Mouse (Mus musculus): ENCODE results near the gene Map1s.
A peak's percentile ranks its signal among the peaks of the same experiment; 100 is the strongest.

Gene Map1s

GRCm38 (mm10) chr8:70905831-70906736, at the start of gene Map1s:
TSS of gene Map1s (plus strand) at chr8:70905932.
- DNase-seq (ENCODE audit: low read depth, low spot score), result no peak

GRCm38 (mm10) chr8:70856028-70856427, 49.7 kb upstream of the Map1s start:
- DNase-seq (ENCODE audit: low read depth, low spot score), result no peak

GRCm38 (mm10) chr8:70856541-70857197, 49.1 kb upstream of the Map1s start:
- peak; percentile 70 for DNase-seq (ENCODE audit: low read depth, low spot score)

DNA sequence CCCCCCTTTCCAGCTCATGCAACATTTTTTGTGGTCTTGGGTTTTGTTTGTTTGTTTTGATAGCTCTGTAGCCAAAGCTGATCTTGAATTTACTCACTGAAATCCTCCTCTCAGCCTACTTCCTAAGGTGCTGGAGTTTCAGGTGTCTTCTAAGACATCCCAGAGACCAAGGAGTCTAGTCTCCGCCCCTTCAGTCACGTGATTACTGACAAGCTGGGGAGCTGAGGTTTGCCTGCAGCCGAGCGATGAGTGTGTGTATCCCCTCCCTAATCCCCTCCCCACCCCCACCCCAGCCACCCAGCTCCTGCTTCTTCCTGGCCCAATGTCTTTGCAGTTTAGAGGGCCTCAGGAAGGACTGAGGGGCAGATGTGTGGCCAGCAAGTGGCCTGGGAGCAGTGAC, 48.2 kb upstream of the Map1s start:
- no peak for DNase-seq (ENCODE audit: low read depth, low spot score)

GRCm38 (mm10) chr8:70862824-70863641, 42.7 kb upstream of the Map1s start, which contains the start of gene Kcnn1:
TSS of gene Kcnn1 (minus strand) at chr8:70863258.
- DNase-seq (ENCODE audit: low read depth, low spot score), result no peak

GRCm38 (mm10) chr8:70863956-70864711, 41.6 kb upstream of the Map1s start:
- no peak for DNase-seq (ENCODE audit: low read depth, low spot score)

GRCm38 (mm10) chr8:70864712-70865221, 41.0 kb upstream of the Map1s start:
- DNase-seq (ENCODE audit: low read depth, low spot score), result no peak

DNA sequence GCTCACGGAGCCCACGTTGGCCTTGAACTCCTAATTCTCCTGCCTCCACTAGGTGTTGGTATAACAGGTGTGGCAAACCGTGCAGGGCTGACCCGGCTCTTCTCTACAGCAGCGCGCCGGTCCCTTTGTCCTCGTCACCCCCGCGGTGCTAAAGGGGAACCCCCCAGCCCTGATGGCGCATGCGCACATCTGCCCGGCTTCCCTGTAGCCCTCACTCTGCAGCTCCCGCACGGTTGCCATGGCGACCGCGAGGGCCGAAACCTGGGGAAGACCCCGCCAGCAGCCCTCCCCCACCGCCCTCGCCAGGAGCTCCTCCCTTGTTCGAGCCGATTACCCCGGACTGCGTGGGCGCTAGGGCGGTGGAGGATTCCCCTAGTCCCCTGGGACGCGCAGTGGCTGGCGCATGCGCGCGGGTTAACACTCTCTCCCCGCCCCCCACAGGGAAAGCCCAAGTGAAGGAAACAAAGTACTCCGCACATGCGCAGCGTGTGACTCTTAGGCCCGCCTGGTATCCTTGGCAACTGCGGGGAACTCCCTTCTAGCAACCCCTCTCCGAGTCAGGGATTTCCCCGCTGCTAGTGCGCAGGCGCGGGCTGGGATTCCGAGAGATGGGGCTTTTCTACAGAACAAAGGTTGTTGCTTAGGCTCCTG, 40.3 kb upstream of the Map1s start:
- DNase-seq (ENCODE audit: low read depth, low spot score), result peak; percentile 99

DNA sequence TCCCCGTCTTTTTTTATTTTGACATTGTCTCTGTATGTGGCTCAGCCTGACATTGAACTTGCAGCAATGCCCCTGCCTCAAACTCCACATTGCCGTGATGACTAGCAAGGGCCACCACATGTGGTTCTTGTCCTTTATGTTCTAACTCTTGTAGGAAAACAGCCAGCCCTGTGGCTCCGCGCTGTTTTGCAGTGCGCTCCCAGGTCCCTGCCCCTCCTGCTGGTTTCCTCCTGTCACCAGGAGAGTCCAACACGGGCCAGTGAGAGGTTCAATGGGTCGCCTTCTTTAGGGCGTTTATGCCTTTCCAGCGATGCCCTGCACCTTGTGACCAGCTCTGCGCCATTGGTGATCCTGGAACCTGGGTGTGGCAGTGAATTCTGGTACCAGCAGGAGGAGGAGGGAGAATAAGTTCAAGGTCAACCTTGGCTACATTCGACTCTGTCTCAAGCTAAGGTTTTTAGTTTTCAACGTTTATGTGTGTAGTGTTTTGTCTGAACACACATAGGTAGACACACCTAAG, 39.7 kb upstream of the Map1s start:
- DNase-seq (ENCODE audit: low read depth, low spot score), result no peak

- no peak for DNase-seq (ENCODE audit: low read depth, low spot score)
These were observed 39.2 kb upstream of the Map1s start for GRCm38 (mm10) chr8:70866566-70866965.

DNA sequence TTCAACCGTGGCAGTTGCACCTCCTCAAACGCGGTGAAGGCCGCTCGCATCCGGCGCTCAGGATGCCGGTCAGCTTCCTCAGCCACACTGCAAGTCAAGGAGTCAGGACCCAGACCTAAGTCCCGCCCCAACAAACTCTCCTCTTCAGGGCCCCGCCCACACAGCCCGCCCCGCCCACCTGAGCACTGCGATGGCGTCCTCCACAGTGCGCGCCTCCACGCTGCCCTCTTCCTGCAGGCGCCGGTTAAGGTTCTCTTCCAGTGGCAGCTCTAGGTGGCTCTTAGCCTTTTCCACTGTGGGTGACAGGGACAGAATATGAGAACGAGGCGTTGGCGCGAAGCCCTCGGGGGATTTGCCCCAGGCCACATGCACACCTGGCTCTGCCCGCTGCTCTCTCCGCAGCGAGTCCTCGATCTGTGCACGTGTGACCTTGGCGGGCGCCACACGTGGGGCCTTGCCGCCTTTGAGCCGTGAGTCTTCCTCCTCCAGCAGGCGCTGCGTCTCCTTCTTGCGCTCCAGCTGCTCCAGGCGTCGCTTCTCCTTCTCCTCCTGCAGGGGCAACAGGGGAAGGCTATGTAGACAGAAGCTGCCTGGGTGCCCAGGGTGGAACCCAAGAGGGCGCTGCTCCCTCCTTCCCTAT, 37.1 kb upstream of the Map1s start:
- DNase-seq (ENCODE audit: low read depth, low spot score), result no peak

GRCm38 (mm10) chr8:70869199-70869571, 36.5 kb upstream of the Map1s start:
- DNase-seq (ENCODE audit: low read depth, low spot score), result no peak

DNA sequence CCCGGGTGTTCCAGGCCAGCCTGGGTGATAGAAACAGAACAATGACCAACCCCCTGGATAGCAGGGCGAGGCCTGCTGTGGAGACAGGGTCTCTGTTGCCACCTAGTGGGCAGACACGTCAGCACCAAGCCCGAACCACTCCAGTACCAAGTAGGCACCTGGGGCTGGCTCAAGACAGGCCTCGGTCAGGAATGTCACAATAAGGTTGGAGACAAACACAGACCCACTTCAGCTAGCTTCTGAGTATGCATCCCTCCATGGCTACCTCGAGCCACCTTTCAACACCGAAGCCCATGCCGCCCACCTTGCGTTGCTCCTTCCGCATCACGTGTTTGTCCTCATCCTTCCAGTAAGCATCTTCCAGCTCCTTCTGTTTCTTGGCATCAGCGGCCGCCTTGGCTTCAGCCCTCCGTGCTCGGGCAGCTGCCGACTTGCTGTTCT, 36.1 kb upstream of the Map1s start:
- peak; percentile 61 for DNase-seq (ENCODE audit: low read depth, low spot score)

DNA sequence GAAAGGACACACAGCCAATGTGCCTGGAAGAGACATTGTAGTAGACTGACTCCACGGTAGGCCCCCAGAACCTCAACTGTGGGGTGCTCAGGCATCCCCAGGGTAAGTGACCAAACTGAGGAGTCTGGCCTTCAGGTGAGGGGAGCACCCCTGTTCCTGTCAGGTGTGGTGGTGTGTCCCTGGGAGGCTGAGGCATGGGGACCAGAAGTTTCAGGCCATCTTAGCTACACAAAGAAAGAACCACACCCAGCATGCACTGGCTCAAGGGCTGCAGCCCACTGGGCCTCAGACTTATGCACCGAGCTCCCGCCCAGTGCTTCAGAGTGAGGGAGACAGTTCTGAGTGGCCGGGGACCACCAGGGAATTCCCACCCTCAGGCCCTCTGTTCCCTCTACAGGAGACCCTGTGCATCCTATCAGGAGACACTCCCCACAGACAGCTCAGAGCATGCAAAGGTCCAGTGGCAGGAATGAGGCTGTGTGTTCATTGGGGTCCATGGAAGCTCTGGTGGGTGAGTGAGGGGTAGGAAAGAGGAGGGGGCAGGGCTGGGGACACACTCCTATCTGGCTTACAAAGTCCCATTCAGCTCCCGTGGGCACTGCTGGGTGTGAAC, 34.4 kb upstream of the Map1s start:
- no peak for DNase-seq (ENCODE audit: low read depth, low spot score)

- no peak for DNase-seq (ENCODE audit: low read depth, low spot score)
These were observed 32.9 kb upstream of the Map1s start for GRCm38 (mm10) chr8:70872643-70873363.

DNA sequence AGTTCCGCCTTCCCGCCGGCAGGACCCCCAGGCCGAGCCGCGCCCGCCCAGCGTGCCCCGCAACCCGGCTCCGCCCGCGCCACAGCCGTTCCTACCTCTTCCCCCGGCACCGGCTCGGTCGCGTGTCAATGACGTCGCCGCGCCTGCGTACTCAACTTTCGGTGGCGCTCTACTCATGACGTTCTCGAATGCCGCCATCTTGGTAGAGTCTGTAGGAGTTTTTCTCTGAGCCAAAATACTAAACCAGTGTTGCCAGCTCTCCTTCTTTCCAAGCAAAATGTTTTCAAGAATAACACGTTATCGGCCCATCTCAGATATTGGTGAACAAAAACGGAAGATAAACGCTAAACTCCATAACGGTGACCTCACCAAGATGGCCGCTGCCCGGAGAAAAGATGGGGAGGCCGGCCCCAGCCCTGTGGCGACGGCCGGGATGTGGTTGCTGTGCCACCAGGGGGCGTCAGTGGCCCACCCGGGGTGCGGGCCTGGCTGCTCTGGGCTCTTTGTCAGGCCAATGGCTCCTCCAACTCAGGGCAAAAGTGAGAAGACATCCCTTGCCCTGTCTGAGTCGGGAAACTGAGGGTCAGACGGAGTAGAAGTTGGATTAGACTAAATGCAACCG, 32.3 kb upstream of the Map1s start, which contains the start of gene Ccdc124:
Ccdc124 (minus strand) TSS at position 572 of the 622 bp plus-strand sequence.
- peak; percentile 92 for DNase-seq (ENCODE audit: low read depth, low spot score)

DNA sequence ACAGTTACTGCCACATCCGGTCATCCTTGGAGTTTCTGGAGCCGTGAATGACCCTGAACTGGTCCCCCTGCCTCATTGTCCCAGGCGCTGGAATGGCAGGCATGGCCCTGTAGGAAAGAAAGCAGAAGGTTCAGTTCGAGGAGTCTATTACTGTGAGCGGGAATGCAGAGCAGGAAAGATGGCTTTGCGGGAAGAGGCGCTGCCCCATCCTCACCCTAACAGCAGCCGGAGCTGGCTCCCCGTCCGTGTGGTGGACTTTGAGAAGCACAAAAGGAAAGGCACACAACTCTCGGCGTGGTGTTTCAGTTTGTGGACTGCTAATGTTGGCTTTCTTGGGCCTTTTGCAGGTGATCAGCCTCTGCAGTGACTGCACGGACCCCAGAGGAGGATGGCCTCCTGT, 31.3 kb upstream of the Map1s start:
- DNase-seq (ENCODE audit: low read depth, low spot score), result no peak

DNA sequence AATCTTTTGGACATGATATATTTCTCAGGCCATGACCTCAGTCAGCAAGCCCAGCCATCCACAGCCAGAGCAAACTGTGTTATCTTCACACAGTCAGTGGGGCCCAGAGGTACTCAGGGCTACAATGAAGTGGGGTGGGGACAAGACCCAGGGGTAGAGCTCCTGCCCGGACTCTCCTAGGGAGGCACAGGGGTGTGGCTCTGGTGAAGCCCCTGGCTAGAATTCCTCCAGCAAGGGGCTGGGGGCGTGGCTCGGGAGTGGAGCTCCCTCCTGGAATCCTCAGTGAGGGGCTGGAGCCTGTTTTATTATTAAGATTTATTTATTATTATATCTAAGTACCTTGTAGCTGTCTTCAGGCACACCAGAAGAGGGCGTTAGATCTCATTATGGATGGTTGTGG, 29.4 kb upstream of the Map1s start:
- DNase-seq (ENCODE audit: low read depth, low spot score), result no peak

All from skeletal muscle tissue, adult 2 months (tissue).